Mouse (Mus musculus) neural tube, embryonic 11.5 days (tissue): Measurements from ENCODE around the gene F830045P16Rik. TPM values are rescaled to one million over a fixed set of nuclear protein-coding genes. Genes with fewer than 3 reads are reported as not detected.

Experiments
- ATAC-seq: fragments of 200-750 bp; cut with Nextera tagmentation; 2 replicates; pipeline ENCODE4 v1.8.0; 2017; ENCODE audit warnings: moderate number of reproducible peaks, mild to moderate bottlenecking, moderate TSS enrichment, moderate library complexity; ENCODE audit not compliant: insufficient read depth, low FRiP score, low TSS enrichment
- DNase-seq: peaks from one replicate; pipeline ENCODE4 v3.0.0-alpha.2; 2015; ENCODE audit warnings: low spot score
- H3K27ac ChIP-seq: fragments of 300-500 bp; sonication (generic); 2 replicates; pipeline ENCODE4 v1.5.1; 2014; ENCODE audit warnings: low read depth, mild to moderate bottlenecking, low read length
- H3K27me3 ChIP-seq: fragments of 300-500 bp; sonication (generic); 2 replicates; pipeline ENCODE4 v1.6.1; 2014; ENCODE audit warnings: mild to moderate bottlenecking, low read length, mixed read lengths; ENCODE audit not compliant: control insufficient read depth, insufficient read depth
- H3K36me3 ChIP-seq: fragments of 300-500 bp; sonication (generic); 2 replicates; pipeline ENCODE4 v1.6.1; 2014; ENCODE audit warnings: mild to moderate bottlenecking, low read length, moderate library complexity, mixed read lengths; ENCODE audit not compliant: control insufficient read depth, insufficient read depth
- H3K4me1 ChIP-seq: fragments of 300-500 bp; sonication (generic); 2 replicates; pipeline ENCODE4 v1.6.1; 2014; ENCODE audit warnings: low read length, mixed read lengths; ENCODE audit not compliant: control insufficient read depth, insufficient read depth
- H3K4me2 ChIP-seq: fragments of 300-500 bp; sonication (generic); 2 replicates; pipeline ENCODE4 v1.6.1; 2014; ENCODE audit warnings: low read depth, mild to moderate bottlenecking, moderate library complexity
- H3K4me3 ChIP-seq: fragments of 300-500 bp; sonication (generic); 2 replicates; pipeline ENCODE4 v1.5.1; 2014; ENCODE audit warnings: low read depth, low read length
- H3K9ac ChIP-seq: fragments of 300-500 bp; sonication (generic); 2 replicates; pipeline ENCODE4 v1.6.1; 2014; ENCODE audit warnings: mild to moderate bottlenecking, low read length
- H3K9me3 ChIP-seq: fragments of 300-500 bp; sonication (generic); 2 replicates; pipeline ENCODE4 v1.6.1; 2016; ENCODE audit warnings: low read length; ENCODE audit not compliant: control insufficient read depth
- WGBS: fragments of 180-500 bp; shearing (Covaris S2); extraction: QIAGEN DNeasy Blood & Tissue Kit; methylation state at CpG from one replicate; pipeline ENCODE4 v1.1.7; 2014; 5-methylcytosine and 5-hydroxymethylcytosine counted together
- polyA plus RNA-seq: library from polyadenylated mRNA; unstranded; fragments of >200 nt; fragmentation: Nextera tagmentation; extraction: Ambion mirVana; gene quantifications from 2 replicates; pipeline ENCODE4 v1.2.1, GENCODE M21; 2014

F830045P16Rik gene
- polyA plus RNA-seq, 1 experiment from 2014 or later: not detected

GRCm38 (mm10) chr2:129556081-129556480 is 19.7 kb upstream of the F830045P16Rik start:
- H3K9me3 ChIP-seq: no peaks in the 10 kb centered on the region
- H3K27me3 ChIP-seq: no peaks in the 10 kb centered on the region
- no peaks in the 10 kb centered on the region for H3K36me3 ChIP-seq
- no peak for DNase-seq
- H3K4me1 ChIP-seq: no peaks in the 10 kb centered on the region
- H3K4me3 ChIP-seq: no peak overlapping the region
- no peak overlapping the region for H3K27ac ChIP-seq
- no peak overlapping the region for H3K4me2 ChIP-seq
- H3K9ac ChIP-seq: no peak overlapping the region
- no peak for ATAC-seq
- WGBS: 68% methylated on average over 6 of the region's 6 CpGs

GRCm38 (mm10) chr2:129550781-129551180 is 14.4 kb upstream of the F830045P16Rik start:
- Histone ChIP-seq H3K4me3 (no peak overlapping the region), H3K27ac (no peak overlapping the region), H3K36me3 (no peaks in the 10 kb centered on the region), H3K4me1 (no peaks in the 10 kb centered on the region), H3K9ac (no peak overlapping the region), H3K9me3 (no peaks in the 10 kb centered on the region), H3K27me3 (no peaks in the 10 kb centered on the region), H3K4me2 (no peak overlapping the region)
- WGBS: 65% methylated on average over 2 of the region's 2 CpGs
- ATAC-seq (no peak), DNase-seq (no peak)

- no peak overlapping the region for H3K9ac ChIP-seq
- no peak for DNase-seq
- no peaks in the 10 kb centered on the region for H3K4me1 ChIP-seq
- no peak overlapping the region for H3K27ac ChIP-seq
- WGBS: 39% methylated on average over 9 of the region's 9 CpGs
- H3K36me3 ChIP-seq: no peaks in the 10 kb centered on the region
- no peaks in the 10 kb centered on the region for H3K27me3 ChIP-seq
- no peak for ATAC-seq
- H3K4me2 ChIP-seq: no peak overlapping the region
- H3K9me3 ChIP-seq: no peaks in the 10 kb centered on the region
- no peak overlapping the region for H3K4me3 ChIP-seq
Measured at GRCm38 (mm10) chr2:129549537-129550135, 13.2 kb upstream of the F830045P16Rik start.

- no peaks in the 10 kb centered on the region for H3K36me3 ChIP-seq
- H3K4me1 ChIP-seq: no peaks in the 10 kb centered on the region
- H3K27ac ChIP-seq: no peak overlapping the region
- no peaks in the 10 kb centered on the region for H3K9me3 ChIP-seq
- WGBS: 32% methylated on average over 3 of the region's 3 CpGs
- H3K9ac ChIP-seq: no peak overlapping the region
- no peak overlapping the region for H3K4me3 ChIP-seq
- ATAC-seq: no peak
- H3K4me2 ChIP-seq: no peak overlapping the region
- DNase-seq: no peak
- no peaks in the 10 kb centered on the region for H3K27me3 ChIP-seq
Measured at GRCm38 (mm10) chr2:129546772-129547171, 10.4 kb upstream of the F830045P16Rik start.

GRCm38 (mm10) chr2:129545596-129545995 is 9.2 kb upstream of the F830045P16Rik start:
- no peak overlapping the region for H3K27ac ChIP-seq
- 90% methylated on average over 7 of the region's 7 CpGs for WGBS
- no peaks in the 10 kb centered on the region for H3K4me1 ChIP-seq
- no peaks in the 10 kb centered on the region for H3K9me3 ChIP-seq
- no peaks in the 10 kb centered on the region for H3K27me3 ChIP-seq
- H3K4me2 ChIP-seq: no peak overlapping the region
- H3K4me3 ChIP-seq: no peak overlapping the region
- ATAC-seq: no peak
- H3K36me3 ChIP-seq: no peaks in the 10 kb centered on the region
- no peak for DNase-seq
- no peak overlapping the region for H3K9ac ChIP-seq

- no peak for ATAC-seq
Measured at GRCm38 (mm10) chr2:129544919-129545318, 8.5 kb upstream of the F830045P16Rik start.

GRCm38 (mm10) chr2:129544448-129544847 is 8.0 kb upstream of the F830045P16Rik start:
- Histone ChIP-seq H3K4me1 (no peaks in the 10 kb centered on the region), H3K4me2 (no peak overlapping the region), H3K36me3 (no peaks in the 10 kb centered on the region), H3K4me3 (no peak overlapping the region), H3K27ac (no peak overlapping the region), H3K9me3 (no peaks in the 10 kb centered on the region), H3K27me3 (no peaks in the 10 kb centered on the region), H3K9ac (no peak overlapping the region)
- ATAC-seq: no peak
- 47% methylated on average over 4 of the region's 4 CpGs for WGBS
- DNase-seq: no peak

More at GRCm38 (mm10) chr2:129544919-129545318, 8.5 kb upstream of the F830045P16Rik start:
- H3K4me3 ChIP-seq: no peak overlapping the region
- DNase-seq: no peak
- no peak overlapping the region for H3K4me2 ChIP-seq
- no peaks in the 10 kb centered on the region for H3K36me3 ChIP-seq
- H3K27me3 ChIP-seq: no peaks in the 10 kb centered on the region
- WGBS: 73% methylated on average over 3 of the region's 3 CpGs
- no peak overlapping the region for H3K27ac ChIP-seq
- no peak overlapping the region for H3K9ac ChIP-seq
- H3K4me1 ChIP-seq: no peaks in the 10 kb centered on the region
- no peaks in the 10 kb centered on the region for H3K9me3 ChIP-seq

- no peak overlapping the region for H3K4me3 ChIP-seq
- 77% methylated on average over 3 of the region's 3 CpGs for WGBS
- no peak for ATAC-seq
Measured at GRCm38 (mm10) chr2:129540036-129540435, 3.6 kb upstream of the F830045P16Rik start.

GRCm38 (mm10) chr2:129539175-129539574 is 2.8 kb upstream of the F830045P16Rik start:
- Histone ChIP-seq H3K27me3 (no peaks in the 10 kb centered on the region), H3K4me3 (no peak overlapping the region), H3K36me3 (no peaks in the 10 kb centered on the region), H3K9ac (no peak overlapping the region), H3K4me1 (peaks cover 5% of the 10 kb centered on the region; the same call in 1 of the 2 replicates), H3K4me2 (no peak overlapping the region), H3K27ac (no peak overlapping the region), H3K9me3 (no peaks in the 10 kb centered on the region)
- DNase-seq (no peak), ATAC-seq (no peak)
- 68% methylated on average over 4 of the region's 4 CpGs for WGBS

More at GRCm38 (mm10) chr2:129540036-129540435, 3.6 kb upstream of the F830045P16Rik start:
- no peaks in the 10 kb centered on the region for H3K36me3 ChIP-seq
- DNase-seq: no peak
- no peak overlapping the region for H3K9ac ChIP-seq
- no peak overlapping the region for H3K27ac ChIP-seq
- H3K4me2 ChIP-seq: no peak overlapping the region
- H3K9me3 ChIP-seq: no peaks in the 10 kb centered on the region
- H3K27me3 ChIP-seq: no peaks in the 10 kb centered on the region
- peaks cover 5% of the 10 kb centered on the region; the same call in 1 of the 2 replicates for H3K4me1 ChIP-seq
